Mouse (Mus musculus) midbrain, embryonic 12.5 days (tissue): Measurements from ENCODE around the gene Tmem171. TPM values are rescaled to one million over a fixed set of nuclear protein-coding genes. Genes with fewer than 3 reads are reported as not detected.
A peak's percentile ranks its signal among the peaks of the same experiment; 100 is the strongest.

Experiments
- ATAC-seq: fragments of 200-750 bp; cut with Nextera tagmentation; 2 replicates; pipeline ENCODE4 v1.8.0; 2017; ENCODE audit warnings: low read depth, moderate TSS enrichment, moderate library complexity; ENCODE audit not compliant: low FRiP score
- H3K27ac ChIP-seq: fragments of 300-500 bp; sonication (generic); replicated peaks from 2 replicates; pipeline ENCODE4 v1.5.1; 2016; ENCODE audit warnings: mild to moderate bottlenecking
- H3K27me3 ChIP-seq: fragments of 300-500 bp; sonication (generic); 2 replicates; pipeline ENCODE4 v1.6.1; 2016; ENCODE audit warnings: mild to moderate bottlenecking
- H3K36me3 ChIP-seq: fragments of 300-500 bp; sonication (generic); 2 replicates; pipeline ENCODE4 v1.6.1; 2016
- H3K4me1 ChIP-seq: fragments of 300-500 bp; sonication (generic); 2 replicates; pipeline ENCODE4 v1.6.1; 2016
- H3K4me2 ChIP-seq: fragments of 300-500 bp; sonication (generic); replicated peaks from 2 replicates; pipeline ENCODE4 v1.6.1; 2016; ENCODE audit warnings: mild to moderate bottlenecking, moderate library complexity
- H3K4me3 ChIP-seq: fragments of 300-500 bp; sonication (generic); 2 replicates; pipeline ENCODE4 v1.5.1; 2016; ENCODE audit warnings: mild to moderate bottlenecking
- H3K9ac ChIP-seq: fragments of 300-500 bp; sonication (generic); replicated peaks from 2 replicates; pipeline ENCODE4 v1.6.1; 2016; ENCODE audit warnings: mild to moderate bottlenecking, moderate library complexity
- H3K9me3 ChIP-seq: fragments of 300-500 bp; sonication (generic); 2 replicates; pipeline ENCODE4 v1.6.1; 2016; ENCODE audit warnings: mild to moderate bottlenecking
- WGBS: fragments of 180-500 bp; shearing (Covaris S2); methylation state at CpG from one replicate; pipeline ENCODE4 v1.1.7; 2016; 5-methylcytosine and 5-hydroxymethylcytosine counted together
- polyA plus RNA-seq: library from polyadenylated mRNA; unstranded; fragments of >200 nt; fragmentation: Nextera tagmentation; extraction: Ambion mirVana; gene quantifications from 2 replicates; pipeline ENCODE4 v1.2.1, GENCODE M21; 2016

The Tmem171 gene
- polyA plus RNA-seq: not detected in 2 replicates

- Histone ChIP-seq H3K4me3 (peak within 1 kb of the TSS; percentile 35), H3K9ac (no peak within 1 kb of the TSS; the same call in 1 of the 2 replicates), H3K27me3 (peaks cover 38% of the 10 kb centered on the region), H3K27ac (no peak within 1 kb of the TSS), H3K36me3 (no peaks in the 10 kb centered on the region), H3K4me1 (peaks cover 8% of the 10 kb centered on the region), H3K9me3 (no peaks in the 10 kb centered on the region), H3K4me2 (peak within 1 kb of the TSS; percentile 63)
- no peak for ATAC-seq
- 7% methylated on average over 44 of the region's 44 CpGs for WGBS
Measured at GRCm38 (mm10) chr13:98694773-98695314, at the start of gene Tmem171. Gene Tmem171 (minus strand): TSS chr13:98694834.

- Histone ChIP-seq H3K9ac (no peak overlapping the region), H3K27ac (no peak overlapping the region), H3K4me2 (no peak overlapping the region), H3K4me3 (no peak overlapping the region), H3K27me3 (no peaks in the 10 kb centered on the region), H3K9me3 (no peaks in the 10 kb centered on the region), H3K4me1 (no peaks in the 10 kb centered on the region), H3K36me3 (peaks cover 41% of the 10 kb centered on the region)
- no peak for ATAC-seq
Measured at GRCm38 (mm10) chr13:98743829-98744228, 49.2 kb upstream of the Tmem171 start.

GRCm38 (mm10) chr13:98743214-98743613 is 48.6 kb upstream of the Tmem171 start:
- Histone ChIP-seq H3K4me3 (no peak overlapping the region), H3K9ac (no peak overlapping the region), H3K4me2 (no peak overlapping the region), H3K9me3 (no peaks in the 10 kb centered on the region), H3K36me3 (peaks cover 41% of the 10 kb centered on the region), H3K4me1 (no peaks in the 10 kb centered on the region), H3K27me3 (no peaks in the 10 kb centered on the region), H3K27ac (no peak overlapping the region)
- ATAC-seq: no peak
- 90% methylated on average over 6 of the region's 6 CpGs for WGBS

GRCm38 (mm10) chr13:98738213-98738612 is 43.6 kb upstream of the Tmem171 start:
- H3K27me3 ChIP-seq: no peaks in the 10 kb centered on the region
- WGBS: 93% methylated on average over 2 of the region's 2 CpGs
- no peaks in the 10 kb centered on the region for H3K4me1 ChIP-seq
- H3K9ac ChIP-seq: no peak overlapping the region
- H3K4me3 ChIP-seq: no peak overlapping the region
- H3K27ac ChIP-seq: no peak overlapping the region
- H3K9me3 ChIP-seq: no peaks in the 10 kb centered on the region
- peaks cover 23% of the 10 kb centered on the region for H3K36me3 ChIP-seq
- H3K4me2 ChIP-seq: no peak overlapping the region
- ATAC-seq: no peak

GRCm38 (mm10) chr13:98733292-98733691 is 38.7 kb upstream of the Tmem171 start:
- H3K27me3 ChIP-seq: no peaks in the 10 kb centered on the region
- no peak overlapping the region for H3K27ac ChIP-seq
- no peak overlapping the region for H3K4me2 ChIP-seq
- WGBS: 71% methylated on average over 3 of the region's 3 CpGs
- peaks cover 36% of the 10 kb centered on the region for H3K36me3 ChIP-seq
- H3K9me3 ChIP-seq: no peaks in the 10 kb centered on the region
- ATAC-seq: no peak
- H3K9ac ChIP-seq: no peak overlapping the region
- H3K4me1 ChIP-seq: no peaks in the 10 kb centered on the region
- H3K4me3 ChIP-seq: no peak overlapping the region

GRCm38 (mm10) chr13:98729271-98730062 is 34.8 kb upstream of the Tmem171 start:
- peaks cover 57% of the 10 kb centered on the region for H3K36me3 ChIP-seq
- no peak overlapping the region for H3K9ac ChIP-seq
- WGBS: 82% methylated on average over 1 of the region's 1 CpGs
- no peak overlapping the region for H3K27ac ChIP-seq
- H3K4me1 ChIP-seq: no peaks in the 10 kb centered on the region
- no peak for ATAC-seq
- no peak overlapping the region for H3K4me2 ChIP-seq
- H3K9me3 ChIP-seq: no peaks in the 10 kb centered on the region
- H3K27me3 ChIP-seq: no peaks in the 10 kb centered on the region
- H3K4me3 ChIP-seq: no peak overlapping the region

- Histone ChIP-seq H3K9me3 (no peaks in the 10 kb centered on the region), H3K27me3 (no peaks in the 10 kb centered on the region), H3K27ac (no peak overlapping the region), H3K9ac (no peak overlapping the region), H3K36me3 (peaks cover 41% of the 10 kb centered on the region), H3K4me3 (no peak overlapping the region), H3K4me2 (no peak overlapping the region), H3K4me1 (no peaks in the 10 kb centered on the region)
- no peak for ATAC-seq
- WGBS: 63% methylated on average over 4 of the region's 4 CpGs
Measured at GRCm38 (mm10) chr13:98726494-98726893, 31.9 kb upstream of the Tmem171 start.

GRCm38 (mm10) chr13:98723430-98723829 is 28.8 kb upstream of the Tmem171 start:
- H3K4me3 ChIP-seq: no peak overlapping the region
- H3K4me1 ChIP-seq: no peaks in the 10 kb centered on the region
- H3K4me2 ChIP-seq: no peak overlapping the region
- H3K27me3 ChIP-seq: no peaks in the 10 kb centered on the region
- no peaks in the 10 kb centered on the region for H3K9me3 ChIP-seq
- WGBS: 96% methylated on average over 1 of the region's 1 CpGs
- H3K36me3 ChIP-seq: peaks cover 32% of the 10 kb centered on the region
- no peak overlapping the region for H3K9ac ChIP-seq
- no peak for ATAC-seq
- no peak overlapping the region for H3K27ac ChIP-seq

GRCm38 (mm10) chr13:98722296-98722695 is 27.7 kb upstream of the Tmem171 start:
- Histone ChIP-seq H3K4me1 (no peaks in the 10 kb centered on the region), H3K4me2 (no peak overlapping the region), H3K27me3 (no peaks in the 10 kb centered on the region), H3K9me3 (no peaks in the 10 kb centered on the region), H3K27ac (no peak overlapping the region), H3K36me3 (peaks cover 26% of the 10 kb centered on the region), H3K9ac (no peak overlapping the region), H3K4me3 (no peak overlapping the region)
- no peak for ATAC-seq
- WGBS: 48% methylated on average over 1 of the region's 1 CpGs

GRCm38 (mm10) chr13:98716176-98716575 is 21.5 kb upstream of the Tmem171 start:
- no peak overlapping the region for H3K9ac ChIP-seq

GRCm38 (mm10) chr13:98715443-98715990 is 20.9 kb upstream of the Tmem171 start:
- WGBS: 86% methylated on average over 6 of the region's 6 CpGs
- Histone ChIP-seq H3K27ac (no peak overlapping the region), H3K4me1 (no peaks in the 10 kb centered on the region), H3K9me3 (no peaks in the 10 kb centered on the region), H3K9ac (no peak overlapping the region), H3K36me3 (no peaks in the 10 kb centered on the region), H3K4me3 (no peak overlapping the region), H3K27me3 (no peaks in the 10 kb centered on the region), H3K4me2 (no peak overlapping the region)
- ATAC-seq: no peak

More at GRCm38 (mm10) chr13:98716176-98716575, 21.5 kb upstream of the Tmem171 start:
- Histone ChIP-seq H3K4me3 (no peak overlapping the region), H3K27ac (no peak overlapping the region), H3K4me1 (no peaks in the 10 kb centered on the region), H3K9me3 (no peaks in the 10 kb centered on the region), H3K36me3 (no peaks in the 10 kb centered on the region), H3K4me2 (no peak overlapping the region), H3K27me3 (no peaks in the 10 kb centered on the region)
- no peak for ATAC-seq
- WGBS: 93% methylated on average over 8 of the region's 8 CpGs

GRCm38 (mm10) chr13:98710655-98711054 is 16.0 kb upstream of the Tmem171 start:
- no peak overlapping the region for H3K27ac ChIP-seq
- no peak for ATAC-seq
- H3K36me3 ChIP-seq: no peaks in the 10 kb centered on the region
- H3K4me1 ChIP-seq: no peaks in the 10 kb centered on the region
- H3K4me2 ChIP-seq: no peak overlapping the region
- WGBS: 86% methylated on average over 1 of the region's 1 CpGs
- no peaks in the 10 kb centered on the region for H3K27me3 ChIP-seq
- no peak overlapping the region for H3K4me3 ChIP-seq
- peaks cover 3% of the 10 kb centered on the region; the same call in 1 of the 2 replicates for H3K9me3 ChIP-seq
- no peak overlapping the region for H3K9ac ChIP-seq
